Mouse (Mus musculus) liver, embryonic 14.5 days (tissue): ENCODE data around the gene Cldn9.

Experiments
- CTCF ChIP-seq: IDR thresholded peaks from 2 replicates; pipeline ENCODE4 v1.5.1; 2016; ENCODE audit warnings: antibody characterized with exemption, low read depth, control low read depth
- EP300 ChIP-seq: IDR thresholded peaks from 2 replicates; pipeline ENCODE4 v1.6.1; 2016; ENCODE audit warnings: antibody characterized with exemption, low read depth

- TF ChIP-seq EP300 (no peak), CTCF (no peak)
Measured at GRCm38 (mm10) chr17:23683226-23683625, 600 bp downstream of the Cldn9 start.
